Mouse (Mus musculus): ENCODE data around the gene Zfp444.
"Not testable (repeated sequence)": the region's sequence is repeated elsewhere in the genome, so short reads cannot be mapped to it uniquely, and the experiment has no call there.

Gene Zfp444

GRCm38 (mm10) chr7:6213144-6213543, 41.1 kb downstream of the Zfp444 start:
- DNase-seq (ENCODE audit: extremely low read depth, low read depth, low spot score): no peak

- not testable (repeated sequence) for DNase-seq (ENCODE audit: extremely low read depth, low read depth, low spot score)
Observed at GRCm38 (mm10) chr7:6214691-6215090, 42.7 kb downstream of the Zfp444 start.

GRCm38 (mm10) chr7:6220147-6220546, 48.1 kb downstream of the Zfp444 start:
- no peak for DNase-seq (ENCODE audit: extremely low read depth, low read depth, low spot score)

GRCm38 (mm10) chr7:6221978-6222377, 50.0 kb downstream of the Zfp444 start, which contains the start of gene Zscan5b:
Gene Zscan5b (plus strand): TSS chr7:6222278.
- DNase-seq (ENCODE audit: extremely low read depth, low read depth, low spot score): no peak

- DNase-seq (ENCODE audit: extremely low read depth, low read depth, low spot score): not testable (repeated sequence)
Observed at GRCm38 (mm10) chr7:6228491-6228890, 56.5 kb downstream of the Zfp444 start.

- no peak for DNase-seq (ENCODE audit: extremely low read depth, low read depth, low spot score)
Observed at GRCm38 (mm10) chr7:6239787-6240186, 67.8 kb downstream of the Zfp444 start.

- not testable (repeated sequence) for DNase-seq (ENCODE audit: extremely low read depth, low read depth, low spot score)
Observed at GRCm38 (mm10) chr7:6240841-6241425, 68.9 kb downstream of the Zfp444 start.

All from fat pad, adult 2 months (tissue).